Mouse (Mus musculus): ENCODE results near the gene Zfyve21.

Gene Zfyve21

DNA sequence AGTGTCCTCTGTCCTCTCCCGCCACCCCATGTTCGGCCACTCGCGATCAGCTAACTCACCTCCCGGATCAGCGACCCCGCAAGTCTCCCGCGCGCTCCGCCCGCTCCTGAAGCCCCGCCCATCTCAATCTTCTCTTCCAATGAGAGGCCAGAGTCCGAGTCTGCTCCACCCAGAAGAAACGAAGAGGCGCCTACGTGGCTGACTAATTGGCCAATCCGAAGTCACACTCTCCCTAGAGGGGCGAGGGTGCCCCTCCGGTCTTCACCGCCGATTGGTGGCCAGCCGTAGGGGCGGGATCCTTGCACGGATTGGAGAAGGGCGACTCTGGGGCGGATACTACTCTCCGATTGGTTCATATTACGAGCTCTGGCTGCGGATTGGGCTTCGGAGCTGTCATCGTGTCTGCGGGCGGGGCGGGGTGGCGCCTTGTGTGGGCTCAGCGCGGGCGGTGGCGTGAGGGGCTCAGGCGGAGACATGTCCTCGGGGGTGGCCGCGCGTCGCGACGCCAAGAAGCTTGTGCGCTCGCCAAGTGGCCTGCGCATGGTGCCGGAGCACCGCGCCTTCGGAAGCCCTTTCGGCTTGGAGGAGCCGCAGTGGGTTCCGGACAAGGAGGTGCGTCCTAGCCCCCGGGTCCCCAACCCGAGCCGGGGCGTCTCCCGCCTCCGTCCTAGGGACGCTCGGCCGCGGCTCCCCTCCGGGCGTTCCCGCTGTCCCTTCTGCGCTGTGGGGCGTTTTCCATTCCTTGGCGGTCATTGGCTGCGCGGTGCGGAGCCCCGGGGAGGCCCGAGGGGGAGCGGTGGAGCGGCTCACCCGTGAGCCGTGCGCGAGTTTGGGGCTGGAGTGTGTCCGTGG lies at the start of gene Zfyve21, which contains the start of gene Xrcc3:
Zfyve21 (plus strand) TSS at position 405 of the 852 bp plus-strand sequence.
Xrcc3 (minus strand) TSS at position 108 of the 852 bp plus-strand sequence.
- in situ Hi-C loops (cut with MboI; ENCODE audit: low pct_unique_long_range_greater_than_20kb in 1 of 2, low sequenced_read_pairs in 2 of 2, unreplicated experiment in 1 of 2): no loop called here

DNA sequence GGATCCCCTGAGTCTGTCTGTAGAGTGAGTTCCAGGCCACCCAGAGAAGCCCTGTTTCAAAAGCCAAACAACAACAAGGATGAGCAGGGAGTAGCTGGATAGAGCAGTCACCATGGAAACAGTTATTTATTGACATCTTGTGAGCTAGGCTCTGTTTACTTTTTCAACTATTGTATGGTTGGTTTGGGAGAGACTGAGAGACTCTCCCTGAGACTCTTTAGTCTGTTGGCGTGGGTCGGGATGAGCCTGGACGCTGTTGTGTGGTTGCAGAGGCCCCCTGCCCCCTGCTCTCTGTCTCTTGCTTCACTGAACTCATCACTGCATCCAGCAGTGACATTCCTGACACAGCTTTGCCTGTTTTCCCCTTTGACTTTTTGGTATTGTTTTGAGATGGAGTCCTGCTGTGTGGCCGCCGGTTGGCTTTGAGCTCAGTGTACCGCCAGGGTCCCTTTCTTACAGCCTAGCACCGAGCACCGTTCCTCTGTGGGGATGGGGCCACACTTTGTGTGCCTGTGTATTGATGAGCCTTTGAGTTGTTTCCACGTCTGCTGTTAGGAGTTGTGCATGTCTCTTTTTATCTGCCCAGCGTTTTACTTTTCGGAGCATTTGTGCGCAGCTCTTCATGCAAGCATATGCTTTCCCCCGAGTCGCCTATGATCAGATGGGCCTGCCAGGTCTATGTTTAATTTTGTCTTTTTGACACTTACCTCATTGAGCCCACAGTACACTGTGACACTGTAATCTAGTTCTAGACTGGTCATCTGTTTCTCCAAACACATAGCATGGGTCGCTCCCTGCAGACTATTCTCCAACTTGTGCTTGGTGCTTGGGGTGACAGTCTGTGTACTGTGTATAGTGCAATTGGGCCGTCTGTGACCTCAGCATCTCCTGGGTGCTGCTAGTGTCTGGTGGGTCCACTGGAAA lies 47.4 kb upstream of the Zfyve21 start:
- in situ Hi-C loops (cut with MboI; ENCODE audit: low pct_unique_long_range_greater_than_20kb in 1 of 2, low sequenced_read_pairs in 2 of 2, unreplicated experiment in 1 of 2): no loop called here

DNA sequence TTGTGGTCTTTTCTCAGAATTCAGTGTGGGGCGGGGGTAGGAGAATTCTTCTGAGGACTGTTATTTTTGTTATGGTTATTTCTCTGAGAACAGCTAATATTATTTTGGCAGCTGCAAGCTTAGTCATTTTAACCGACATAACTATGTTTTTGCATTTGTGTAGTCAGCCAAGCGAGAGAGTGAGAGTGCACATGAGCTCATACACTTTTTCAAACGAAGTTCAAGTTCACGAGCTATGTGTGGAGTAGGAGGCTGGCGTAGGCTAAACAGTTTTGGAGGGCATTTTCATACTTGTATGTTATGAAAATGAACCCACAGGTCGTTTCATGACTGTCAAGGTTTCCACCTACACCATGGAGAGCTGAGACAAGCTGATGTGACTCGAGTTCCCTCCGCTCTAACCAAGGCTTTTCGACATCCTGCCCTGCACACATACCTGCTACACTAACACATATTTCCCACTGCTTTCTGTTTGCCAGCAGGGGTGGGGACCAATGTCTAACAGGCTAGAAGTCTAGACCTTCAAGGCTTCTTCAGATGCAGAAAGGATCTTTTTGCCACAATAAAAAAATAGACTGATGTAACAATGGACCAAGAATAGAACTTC lies 45.5 kb upstream of the Zfyve21 start:
- in situ Hi-C loops (cut with MboI; ENCODE audit: low pct_unique_long_range_greater_than_20kb in 1 of 2, low sequenced_read_pairs in 2 of 2, unreplicated experiment in 1 of 2): no loop called here

DNA sequence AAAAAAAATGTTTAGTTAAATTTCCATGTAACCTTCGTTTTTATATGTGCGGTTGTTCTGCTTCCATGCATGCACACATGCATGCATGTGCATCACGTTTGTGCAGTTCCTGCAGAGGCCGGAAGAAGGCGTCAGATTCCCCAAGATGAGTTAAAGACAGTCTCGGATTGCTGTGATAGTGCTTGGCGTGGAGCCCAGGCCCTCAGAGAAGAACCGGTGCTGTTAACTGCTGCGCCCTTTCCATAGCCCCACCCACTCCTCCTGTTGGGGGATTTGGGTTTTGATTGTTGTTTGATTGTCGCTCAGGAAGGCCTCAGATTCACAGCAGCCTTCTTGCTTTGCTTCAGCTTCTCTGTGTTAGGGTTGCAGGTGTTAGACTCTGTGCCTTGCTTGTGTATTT lies 44.7 kb upstream of the Zfyve21 start:
- in situ Hi-C loops (cut with MboI; ENCODE audit: low pct_unique_long_range_greater_than_20kb in 1 of 2, low sequenced_read_pairs in 2 of 2, unreplicated experiment in 1 of 2): no loop called here

DNA sequence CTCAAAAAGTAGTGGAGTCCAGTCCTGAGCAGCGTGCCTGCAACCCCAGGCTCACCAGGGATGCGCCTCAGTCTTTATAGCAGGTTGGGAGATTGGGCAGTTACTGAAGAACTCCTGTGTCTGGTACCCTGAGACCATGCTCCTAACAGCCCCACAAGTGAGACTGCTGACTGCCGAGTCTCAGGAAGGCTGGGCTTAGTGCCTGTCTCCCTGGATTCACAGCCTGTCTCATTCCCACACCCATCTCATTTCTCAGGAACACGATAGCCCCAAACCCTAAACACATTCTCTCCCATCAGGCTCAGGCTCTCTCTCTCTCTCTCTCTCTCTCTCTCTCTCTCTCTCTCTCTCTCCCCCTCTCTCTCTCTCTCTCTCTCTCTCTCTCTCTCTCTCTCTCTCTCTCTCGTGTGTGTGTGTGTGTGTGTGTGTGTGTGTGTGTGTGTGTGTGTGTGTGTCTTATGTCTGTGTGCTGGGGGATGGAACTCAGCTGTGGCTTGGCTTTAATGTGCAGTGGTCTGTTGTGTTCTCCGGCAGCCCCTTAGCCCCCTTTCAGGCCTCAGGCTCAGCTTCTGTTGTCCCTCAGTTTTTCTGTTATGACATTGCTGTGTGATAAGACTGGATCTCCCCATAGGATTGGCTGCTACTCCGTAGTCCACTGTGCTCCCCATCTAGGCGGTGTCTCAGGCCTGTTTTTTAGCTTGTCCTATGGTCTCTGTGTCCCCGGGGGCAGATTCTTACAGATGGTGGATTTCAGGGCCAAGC lies 44.0 kb upstream of the Zfyve21 start:
- in situ Hi-C loops (cut with MboI; ENCODE audit: low pct_unique_long_range_greater_than_20kb in 1 of 2, low sequenced_read_pairs in 2 of 2, unreplicated experiment in 1 of 2): no loop called here

GRCm38 (mm10) chr12:111770651-111771050 lies 43.3 kb upstream of the Zfyve21 start:
- in situ Hi-C loops (cut with MboI; ENCODE audit: low pct_unique_long_range_greater_than_20kb in 1 of 2, low sequenced_read_pairs in 2 of 2, unreplicated experiment in 1 of 2): no loop called here

DNA sequence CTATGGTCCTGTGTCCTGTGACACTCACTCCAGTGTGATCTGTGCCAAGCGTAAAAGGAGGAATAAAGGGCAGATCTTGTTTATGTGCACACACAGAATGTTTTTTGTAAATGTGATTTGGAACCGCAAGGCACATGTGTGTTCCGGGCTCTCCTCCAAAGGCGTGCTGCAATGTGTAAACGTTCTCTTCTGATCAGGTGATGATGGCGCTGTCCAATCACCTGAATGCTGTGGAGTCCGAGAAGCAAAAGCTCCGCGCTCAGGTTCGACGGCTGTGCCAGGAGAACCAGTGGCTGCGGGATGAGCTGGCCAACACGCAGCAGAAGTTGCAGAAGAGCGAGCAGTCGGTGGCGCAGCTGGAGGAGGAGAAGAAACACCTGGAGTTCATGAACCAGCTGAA lies 39.8 kb upstream of the Zfyve21 start:
- in situ Hi-C loops (cut with MboI; ENCODE audit: low pct_unique_long_range_greater_than_20kb in 1 of 2, low sequenced_read_pairs in 2 of 2, unreplicated experiment in 1 of 2): no loop called here

- in situ Hi-C loops (cut with MboI; ENCODE audit: low pct_unique_long_range_greater_than_20kb in 1 of 2, low sequenced_read_pairs in 2 of 2, unreplicated experiment in 1 of 2): loop anchor here in 1 of 2 experiments (5.0 kb wide), 1 partner anchor 72 kb away; no protein-coding TSS in a partner anchor
Observed at GRCm38 (mm10) chr12:111774845-111775244, 39.1 kb upstream of the Zfyve21 start.

DNA sequence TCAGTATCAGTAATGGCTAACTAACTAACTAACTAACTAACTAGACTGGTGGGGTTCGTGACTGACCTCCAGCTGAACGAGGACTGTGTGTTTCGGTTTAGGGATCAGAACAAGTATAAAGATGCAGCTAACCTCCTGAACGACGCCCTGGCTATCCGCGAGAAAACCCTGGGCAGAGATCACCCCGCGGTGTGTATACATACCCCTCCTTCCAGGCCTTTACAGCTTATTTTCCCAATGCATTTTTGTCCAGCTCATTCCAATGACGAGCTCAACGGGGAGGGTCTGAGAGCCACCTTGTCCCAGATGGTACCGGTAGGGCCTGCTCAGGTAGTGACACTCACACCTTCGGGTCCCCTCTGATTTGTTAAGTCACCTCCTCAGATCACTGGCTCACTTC lies 36.1 kb upstream of the Zfyve21 start:
- in situ Hi-C loops (cut with MboI; ENCODE audit: low pct_unique_long_range_greater_than_20kb in 1 of 2, low sequenced_read_pairs in 2 of 2, unreplicated experiment in 1 of 2): loop anchor here in 1 of 2 experiments (5.0 kb wide), 1 partner anchor 69 kb away; no protein-coding TSS in a partner anchor

DNA sequence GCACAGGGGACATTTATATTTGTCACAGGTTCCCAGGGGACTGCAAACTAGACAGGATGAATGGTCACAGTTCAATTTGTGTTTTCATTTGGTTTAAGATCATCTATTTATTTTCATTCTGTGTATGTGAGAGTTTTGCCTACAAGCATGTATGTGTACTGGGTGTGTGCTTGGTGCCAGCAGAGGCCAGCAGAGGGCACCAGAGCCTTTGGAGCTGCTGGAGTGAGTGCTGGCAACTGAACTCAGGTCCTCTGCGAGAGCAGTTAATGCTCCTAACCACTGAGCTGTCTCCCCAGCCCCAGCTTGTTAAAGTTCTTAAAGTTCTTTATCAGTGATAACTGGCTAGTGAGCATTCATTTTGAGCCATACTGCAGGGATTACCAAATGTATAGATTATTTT lies 34.4 kb upstream of the Zfyve21 start:
- in situ Hi-C loops (cut with MboI; ENCODE audit: low pct_unique_long_range_greater_than_20kb in 1 of 2, low sequenced_read_pairs in 2 of 2, unreplicated experiment in 1 of 2): loop anchor here in 1 of 2 experiments (5.0 kb wide), 1 partner anchor 68 kb away; no protein-coding TSS in a partner anchor

DNA sequence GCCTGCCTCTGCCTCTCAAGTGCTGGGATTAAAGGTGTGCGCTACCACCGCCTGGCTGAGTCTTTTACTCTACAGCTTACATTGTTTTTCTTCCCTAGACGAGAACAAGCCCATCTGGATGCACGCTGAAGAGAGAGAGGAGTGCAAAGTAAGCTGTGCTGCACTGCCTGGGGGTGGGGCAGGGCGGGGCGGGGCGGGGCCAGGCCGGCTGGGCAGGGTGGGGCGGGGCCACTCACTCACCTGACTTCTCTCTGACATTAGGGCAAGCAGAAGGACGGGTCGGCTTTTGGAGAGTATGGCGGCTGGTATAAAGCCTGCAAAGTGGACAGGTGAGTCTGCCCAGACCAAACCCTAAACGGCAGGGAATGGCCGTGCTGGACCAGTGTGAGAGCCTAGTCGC lies 28.8 kb upstream of the Zfyve21 start:
- in situ Hi-C loops (cut with MboI; ENCODE audit: low pct_unique_long_range_greater_than_20kb in 1 of 2, low sequenced_read_pairs in 2 of 2, unreplicated experiment in 1 of 2): no loop called here

DNA sequence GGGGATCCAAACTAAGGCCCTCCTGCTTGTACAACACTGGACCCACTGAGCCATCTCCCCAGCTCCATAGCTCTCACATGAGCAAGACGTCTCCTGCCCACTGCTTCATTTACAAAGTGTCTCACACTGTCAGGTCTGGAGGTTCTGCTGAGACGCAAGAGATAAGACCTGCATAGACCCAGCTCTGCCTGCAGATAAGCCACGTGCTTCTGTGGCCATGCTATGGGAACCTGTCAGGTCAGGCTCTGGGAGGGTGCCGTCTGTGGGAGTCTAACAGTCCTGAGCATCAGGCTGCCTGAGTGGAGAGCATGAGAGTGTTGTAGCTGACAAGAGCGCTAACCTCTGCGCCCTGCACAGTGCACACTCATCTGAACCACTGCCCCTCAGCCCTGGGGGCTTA lies 27.0 kb upstream of the Zfyve21 start:
- in situ Hi-C loops (cut with MboI; ENCODE audit: low pct_unique_long_range_greater_than_20kb in 1 of 2, low sequenced_read_pairs in 2 of 2, unreplicated experiment in 1 of 2): no loop called here

DNA sequence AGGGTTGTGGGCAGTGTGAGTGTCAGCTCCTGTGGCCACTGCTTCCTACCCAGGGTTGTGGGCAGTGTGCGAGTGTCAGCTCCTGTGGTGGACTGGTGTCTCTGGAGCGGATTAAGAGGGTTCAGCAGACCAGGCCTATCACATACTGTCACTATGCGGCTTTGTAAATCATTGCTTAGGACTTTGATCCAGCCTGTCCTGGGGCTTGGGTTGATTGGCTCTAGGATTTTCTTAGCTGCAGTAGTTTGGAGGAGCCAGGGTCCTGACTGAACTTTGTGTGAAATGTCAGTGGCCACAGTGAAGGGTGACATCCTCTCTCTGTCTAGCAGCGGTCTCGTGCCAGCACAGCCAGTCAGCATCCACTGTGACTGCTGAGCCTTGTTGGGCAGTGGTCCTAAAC lies 23.9 kb upstream of the Zfyve21 start:
- in situ Hi-C loops (cut with MboI; ENCODE audit: low pct_unique_long_range_greater_than_20kb in 1 of 2, low sequenced_read_pairs in 2 of 2, unreplicated experiment in 1 of 2): no loop called here

GRCm38 (mm10) chr12:111790631-111791030 lies 23.3 kb upstream of the Zfyve21 start:
- in situ Hi-C loops (cut with MboI; ENCODE audit: low pct_unique_long_range_greater_than_20kb in 1 of 2, low sequenced_read_pairs in 2 of 2, unreplicated experiment in 1 of 2): no loop called here

- in situ Hi-C loops (cut with MboI; ENCODE audit: low pct_unique_long_range_greater_than_20kb in 1 of 2, low sequenced_read_pairs in 2 of 2, unreplicated experiment in 1 of 2): no loop called here
Observed at GRCm38 (mm10) chr12:111791474-111792104, 22.4 kb upstream of the Zfyve21 start.

GRCm38 (mm10) chr12:111794102-111794501 lies 19.9 kb upstream of the Zfyve21 start:
- in situ Hi-C loops (cut with MboI; ENCODE audit: low pct_unique_long_range_greater_than_20kb in 1 of 2, low sequenced_read_pairs in 2 of 2, unreplicated experiment in 1 of 2): no loop called here

- in situ Hi-C loops (cut with MboI; ENCODE audit: low pct_unique_long_range_greater_than_20kb in 1 of 2, low sequenced_read_pairs in 2 of 2, unreplicated experiment in 1 of 2): no loop called here
Observed at GRCm38 (mm10) chr12:111794526-111795179, 19.3 kb upstream of the Zfyve21 start.
